Mouse (Mus musculus): ENCODE data around the gene Ccnt1.
A peak's percentile ranks its signal among the peaks of the same experiment; 100 is the strongest.

DNA sequence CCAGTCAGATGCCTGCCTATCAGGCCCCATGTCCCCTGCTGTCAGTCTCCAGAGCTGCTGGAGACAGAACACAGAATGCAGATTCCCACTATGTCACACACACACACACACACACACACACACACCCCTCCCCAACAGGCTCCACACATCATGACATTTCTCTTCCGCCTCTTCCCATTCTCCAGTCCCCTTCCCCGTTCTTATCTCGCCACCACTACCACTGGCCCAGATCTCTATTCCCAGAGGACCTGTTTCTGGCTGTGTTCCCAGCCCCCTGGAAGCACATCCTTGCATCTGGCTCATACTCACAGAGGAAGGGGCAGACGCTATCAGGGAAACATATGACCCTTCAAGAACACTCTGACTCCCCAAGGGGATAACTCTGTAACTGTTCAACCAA lies 36.8 kb upstream of the Ccnt1 start:
- peak; percentile 40; the same call in 1 of the 2 replicates for TF ChIP-seq RCOR1 (IDR thresholded peaks at IDR 0.05; ENCODE audit: low read depth, low read length)
- TF ChIP-seq CHD1 (IDR thresholded peaks at IDR 0.05; ENCODE audit: low read depth, low read length), result no peak
